Mouse (Mus musculus) liver, embryonic 14.5 days (tissue): ENCODE data around the gene Dvl2.

Experiments
- CTCF ChIP-seq: IDR thresholded peaks from 2 replicates; pipeline ENCODE4 v1.5.1; 2016; ENCODE audit warnings: antibody characterized with exemption, low read depth, control low read depth
- EP300 ChIP-seq: IDR thresholded peaks from 2 replicates; pipeline ENCODE4 v1.6.1; 2016; ENCODE audit warnings: antibody characterized with exemption, low read depth

DNA sequence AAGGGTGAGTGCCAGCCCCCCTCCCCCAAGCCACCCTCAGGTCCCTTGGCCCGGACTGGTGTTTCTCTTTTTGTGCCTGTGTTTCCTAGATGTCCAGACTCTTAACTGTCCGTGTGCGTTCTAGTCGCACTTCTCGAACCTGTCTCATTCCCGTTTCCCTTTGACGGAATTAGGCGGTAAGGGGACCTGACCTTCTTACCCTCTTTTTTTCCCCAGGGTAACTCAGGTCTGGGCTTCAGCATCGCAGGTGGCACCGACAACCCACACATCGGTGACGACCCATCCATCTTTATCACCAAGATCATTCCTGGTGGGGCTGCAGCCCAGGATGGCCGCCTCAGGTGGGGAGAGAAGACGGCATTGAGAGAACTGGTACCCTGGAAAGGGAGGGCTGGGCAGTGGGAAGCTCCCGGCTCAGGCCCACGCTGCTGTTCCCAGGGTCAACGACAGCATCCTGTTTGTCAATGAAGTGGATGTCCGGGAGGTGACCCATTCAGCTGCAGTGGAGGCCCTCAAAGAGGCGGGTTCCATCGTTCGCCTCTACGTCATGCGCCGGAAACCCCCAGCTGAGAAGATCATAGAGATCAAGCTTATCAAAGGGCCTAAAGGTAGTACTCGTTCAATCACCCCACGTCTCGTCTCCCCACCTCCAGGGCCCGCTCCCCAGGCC, 30.4 kb downstream of the Dvl2 start:
- TF ChIP-seq CTCF: no peak
- no peak for TF ChIP-seq EP300
